Mouse (Mus musculus) inflammation-experienced regulatory T-cells, adult 6 months (primary cell): ENCODE data around the gene Acadl. TPM values are rescaled to one million over a fixed set of nuclear protein-coding genes. Genes with fewer than 3 reads are reported as not detected.

Experiments
- ATAC-seq: one replicate; pipeline ENCODE4 v1.8.0; 2017
- polyA plus RNA-seq, 3 experiments: library from polyadenylated mRNA; unstranded; fragments of 100-300 nt; shearing (Covaris generic); gene quantifications; one replicate each; pipeline ENCODE4 v1.2.1; 2017

Acadl gene
- polyA plus RNA-seq, result 10 to 100 TPM; 37.6 to 77.4 (median 38.4) TPM

GRCm38 (mm10) chr1:66862712-66863511, at the start of gene Acadl:
Acadl (minus strand) TSS chr1:66863277.
- ATAC-seq, result peak; percentile 71

- ATAC-seq, result no peak
These were observed 49.2 kb upstream of the Acadl start for GRCm38 (mm10) chr1:66912305-66912704.

- no peak for ATAC-seq
These were observed 39.5 kb upstream of the Acadl start for GRCm38 (mm10) chr1:66902566-66902965.

DNA sequence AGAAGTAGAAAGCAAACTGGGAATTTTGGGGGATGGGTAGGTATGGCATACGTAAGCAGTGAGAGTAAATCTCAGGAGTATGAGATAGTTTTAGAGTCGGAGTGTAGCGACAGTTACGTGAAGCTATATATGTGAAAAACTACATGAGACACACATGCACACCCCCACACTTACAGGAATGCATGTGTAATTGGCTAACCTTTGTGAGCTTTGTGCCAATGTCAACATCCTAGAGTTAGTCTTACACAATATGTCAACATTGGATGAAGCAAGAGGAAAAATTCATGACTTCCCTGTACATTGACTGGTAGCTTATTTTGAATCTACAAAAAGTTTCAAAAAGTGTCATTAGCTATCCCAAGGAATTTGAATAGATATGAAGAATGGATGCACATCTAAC, 37.9 kb upstream of the Acadl start:
- no peak for ATAC-seq

- no peak for ATAC-seq
These were observed 35.2 kb upstream of the Acadl start for GRCm38 (mm10) chr1:66898261-66898660.

GRCm38 (mm10) chr1:66896556-66896955, 33.5 kb upstream of the Acadl start:
- peak; percentile 11 for ATAC-seq

- peak; percentile 87 for ATAC-seq
These were observed 33.0 kb upstream of the Acadl start for GRCm38 (mm10) chr1:66896125-66896524.

DNA sequence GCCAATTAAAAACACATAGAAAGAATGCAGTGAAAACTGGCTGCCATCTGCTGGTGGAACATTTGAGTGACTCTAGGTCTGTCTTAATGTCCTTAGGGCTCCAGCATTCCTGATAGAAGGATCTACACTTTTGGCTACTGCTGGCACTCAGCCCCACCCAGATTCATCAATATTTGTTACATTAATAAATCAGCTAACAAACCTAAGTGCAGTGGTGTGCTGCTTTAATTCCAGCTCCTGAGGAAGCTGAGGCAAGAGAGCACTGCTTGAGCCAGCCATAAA, 32.7 kb upstream of the Acadl start:
- ATAC-seq, result peak; percentile 33

DNA sequence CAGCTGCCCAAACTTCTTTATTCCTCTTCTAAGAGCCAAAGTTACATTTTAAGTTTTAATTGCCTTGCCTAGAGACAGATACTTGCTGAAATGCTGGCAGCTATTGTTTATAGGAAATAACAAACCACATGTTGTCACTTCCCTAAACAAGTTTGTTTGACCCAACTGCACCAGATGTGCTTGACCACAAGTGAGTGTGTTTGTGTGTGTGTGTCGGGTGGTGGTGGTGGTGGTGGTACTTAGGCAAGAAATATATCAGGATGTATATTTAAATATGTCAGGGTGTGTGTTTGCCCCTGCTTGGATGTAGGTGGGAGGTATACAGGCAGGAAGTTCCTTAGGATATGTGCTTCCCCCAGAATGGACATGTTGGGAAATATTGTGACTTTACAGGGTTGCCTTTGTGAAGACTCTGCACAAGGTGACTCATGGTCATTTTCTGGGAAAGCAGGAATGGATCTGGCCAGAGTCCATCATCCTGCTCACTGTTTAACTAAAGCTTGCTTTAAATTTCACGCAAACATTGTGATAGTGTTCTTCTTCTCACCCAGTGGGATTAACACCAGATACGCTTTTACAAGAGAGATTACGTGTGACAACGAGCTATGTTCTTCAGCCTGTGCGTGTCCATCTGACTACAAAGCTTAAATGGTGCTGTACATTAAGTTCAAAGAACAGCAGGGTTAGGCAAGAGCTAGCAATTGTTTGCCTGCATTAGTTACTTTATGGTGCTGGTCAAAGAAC, 32.2 kb upstream of the Acadl start:
- ATAC-seq, result no peak

DNA sequence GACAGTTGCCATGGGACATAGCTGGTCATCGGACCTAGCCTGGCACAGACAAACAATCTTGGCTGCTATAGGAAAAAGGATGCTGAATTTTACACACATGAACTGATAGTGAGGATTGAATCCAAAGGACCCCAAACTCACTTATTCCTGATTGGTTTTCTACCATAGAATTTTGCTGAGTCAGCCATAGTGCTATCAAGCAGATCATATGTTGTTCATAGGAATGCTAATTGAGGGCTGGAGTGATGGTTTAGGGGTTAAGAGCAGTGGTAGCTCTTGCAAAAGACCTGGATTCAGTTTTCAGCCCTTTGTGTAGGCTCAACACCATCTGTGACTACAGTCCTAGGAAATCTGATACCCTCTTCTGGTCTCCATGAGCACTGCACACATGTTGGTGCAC, 24.1 kb upstream of the Acadl start:
- no peak for ATAC-seq

GRCm38 (mm10) chr1:66880217-66880616, 17.1 kb upstream of the Acadl start:
- no peak for ATAC-seq

GRCm38 (mm10) chr1:66874740-66875139, 11.7 kb upstream of the Acadl start:
- ATAC-seq, result peak; percentile 56

- no peak for ATAC-seq
These were observed 8.5 kb upstream of the Acadl start for GRCm38 (mm10) chr1:66871591-66871990.

DNA sequence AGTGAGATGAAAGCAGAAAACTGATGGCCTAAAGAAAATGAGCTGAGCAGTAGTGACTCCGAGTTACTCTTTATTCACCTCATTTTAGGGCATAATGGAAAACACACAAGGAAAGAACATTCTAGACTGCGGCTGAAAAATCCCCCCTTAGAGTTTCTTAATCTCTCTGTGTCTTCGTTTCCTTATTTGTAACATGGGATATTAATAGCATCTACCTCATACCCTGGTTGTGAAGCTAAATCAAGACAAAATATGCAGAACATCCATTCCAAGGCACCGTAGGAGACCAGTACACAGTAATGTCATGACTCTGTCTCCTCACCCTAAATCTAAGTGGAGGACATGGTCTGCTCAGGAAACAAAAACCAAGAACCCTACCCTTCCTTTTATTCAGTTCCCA, 2.6 kb upstream of the Acadl start:
- ATAC-seq, result no peak

- peak; percentile 39 for ATAC-seq
These were observed 841 bp upstream of the Acadl start for GRCm38 (mm10) chr1:66863741-66864495.

DNA sequence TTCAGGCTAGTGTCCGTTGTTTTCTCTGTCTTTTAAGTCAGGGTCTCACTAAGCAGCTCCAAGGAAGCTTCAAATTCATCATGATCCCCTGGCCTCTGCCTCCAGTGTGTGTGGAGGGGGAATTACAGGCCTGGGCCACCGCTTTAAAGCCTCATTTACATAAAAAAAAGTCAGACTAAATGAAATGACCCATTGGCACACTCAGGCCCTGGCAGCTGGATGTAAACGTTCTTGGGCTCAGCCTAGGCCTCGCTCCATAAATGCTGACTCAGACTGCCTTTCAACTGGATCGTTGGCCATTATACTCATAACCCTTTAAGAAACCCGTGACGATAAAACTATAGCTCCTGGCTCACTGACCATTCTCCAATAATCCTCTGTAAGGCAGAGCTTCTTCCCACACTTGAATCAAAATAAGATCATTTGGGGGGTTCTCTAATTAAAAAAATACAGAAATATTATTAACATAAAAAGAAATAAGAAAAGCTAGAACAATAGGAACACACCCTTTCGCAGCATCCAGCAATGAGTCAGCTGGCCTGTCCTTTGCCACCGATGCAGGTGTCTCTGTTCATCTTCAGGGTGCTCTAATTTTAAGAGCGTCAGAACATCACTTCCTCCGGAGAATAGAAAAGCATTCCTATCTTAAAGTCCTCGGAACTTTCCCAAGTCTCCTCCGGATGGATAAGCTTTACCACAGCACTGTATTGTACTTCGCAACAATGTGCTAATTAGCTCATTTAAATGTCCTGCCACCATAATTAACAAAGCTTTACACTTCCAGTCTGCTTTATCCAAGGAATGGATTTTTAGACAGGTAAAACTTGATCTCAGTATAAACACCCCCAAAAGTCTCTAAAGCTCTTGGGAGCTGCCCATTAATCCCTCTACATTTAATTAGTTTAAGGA, 1.1 kb downstream of the Acadl start:
- ATAC-seq, result no peak

DNA sequence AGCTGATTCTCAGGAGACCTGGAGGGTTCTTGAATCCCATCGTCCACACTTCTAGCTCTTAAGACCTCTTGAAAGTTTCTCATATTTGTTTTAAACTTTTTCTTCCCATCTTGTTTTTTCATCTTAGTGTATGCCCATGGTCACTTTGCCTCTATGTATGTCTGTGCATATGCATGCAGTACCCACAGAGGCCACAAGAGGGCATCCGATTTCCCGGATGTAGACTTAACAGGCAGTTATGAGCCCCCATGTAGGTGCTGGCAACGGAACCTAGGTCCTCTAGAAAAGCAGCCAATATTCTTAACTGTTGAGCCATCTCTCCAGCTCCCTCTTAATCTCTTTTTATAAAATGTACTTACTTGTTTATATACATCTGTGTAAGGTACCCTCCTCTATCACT, 15.6 kb downstream of the Acadl start:
- peak; percentile 65 for ATAC-seq

GRCm38 (mm10) chr1:66845690-66846318, 17.3 kb downstream of the Acadl start:
- no peak for ATAC-seq

GRCm38 (mm10) chr1:66841938-66842337, 21.1 kb downstream of the Acadl start:
- no peak for ATAC-seq

DNA sequence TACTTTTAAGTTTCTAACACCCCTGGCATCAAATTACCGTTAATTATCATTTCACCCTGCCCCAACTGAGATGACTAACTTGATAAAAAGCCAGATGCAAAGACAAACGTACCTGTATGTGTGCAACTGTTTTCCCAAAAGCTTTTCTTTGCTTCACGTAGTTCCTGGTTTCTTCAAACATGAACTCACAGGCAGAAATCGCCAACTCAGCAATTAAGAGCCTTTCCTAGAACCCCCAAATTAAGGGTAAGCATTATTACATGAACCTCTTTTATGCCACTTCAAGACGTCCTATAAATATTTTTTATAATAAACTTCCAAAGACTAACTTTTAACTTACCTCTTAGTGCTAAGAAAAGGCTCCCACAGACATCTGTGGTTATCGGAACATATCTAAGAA, 21.6 kb downstream of the Acadl start:
- no peak for ATAC-seq

- no peak for ATAC-seq
These were observed 23.2 kb downstream of the Acadl start for GRCm38 (mm10) chr1:66839755-66840438.
